ENCODE assay signal across 9 mouse cellular contexts in the genomic region with DNA sequence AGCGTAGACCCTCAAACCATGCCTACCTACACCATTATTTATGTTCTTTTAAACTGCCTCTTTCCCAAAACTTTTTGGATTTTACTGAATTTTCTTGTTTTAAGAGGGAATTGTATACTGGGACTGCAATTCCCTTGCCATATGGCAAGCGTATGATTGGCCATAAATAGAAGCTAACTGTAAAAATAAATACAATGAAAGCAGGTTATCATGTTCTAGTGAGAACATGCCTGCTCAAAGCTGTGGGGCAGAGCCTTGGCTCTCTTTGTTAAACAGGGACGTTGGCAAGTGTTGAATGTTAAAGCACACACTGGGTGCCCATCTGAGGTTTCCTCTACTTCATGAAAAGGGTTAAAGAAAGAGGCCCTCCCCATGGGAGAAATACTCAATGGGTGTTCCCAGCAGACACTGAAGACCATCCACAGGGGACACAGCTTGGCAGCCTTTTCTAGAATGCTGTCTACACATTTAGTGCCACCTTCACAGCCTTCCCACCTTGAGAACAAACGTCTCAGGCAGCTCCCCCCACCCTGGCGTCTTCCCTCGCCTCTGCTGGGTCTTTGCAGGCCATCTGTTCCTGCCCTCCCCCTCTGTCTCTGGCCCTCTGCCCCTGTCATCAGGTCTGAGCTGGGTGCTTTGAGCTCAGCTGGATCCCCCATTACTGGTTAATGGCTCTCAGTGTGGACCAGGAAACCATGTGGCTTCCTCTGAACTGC.
A peak's percentile ranks its signal among the peaks of the same experiment; 100 is the strongest.
DNase-seq lines count a peak whose midpoint lies in the region; ATAC-seq lines count a peak whose summit lies in the region.
"Had no signal": no experiment of that assay in that cellular context is flagged by ENCODE, and none has a peak within 500 bp of the region (broad histone marks: within the 10 kb centered on the region; RNA-seq: fewer than 3 reads in every experiment).

No protein-coding gene starts in this region.

- no peak overlapping the region for H3K4me2 ChIP-seq in hindbrain, embryonic 11.5 days (replicated peaks; ENCODE audit: low read depth, low read length)

- WGBS in hindbrain, embryonic 11.5 days, result 30% methylated on average over 6 of the region's 6 CpGs

- H3K4me1 ChIP-seq in hindbrain, embryonic 11.5 days (replicated peaks; ENCODE audit: control insufficient read depth, insufficient read depth, low read length), result peaks cover 12% of the 10 kb centered on the region

- peak; percentile 66; the same call in 1 of the 2 replicates for ATAC-seq in hindbrain, embryonic 11.5 days (ENCODE audit: low FRiP score)

- no peaks in the 10 kb centered on the region for H3K9me3 ChIP-seq in hindbrain, embryonic 11.5 days (ENCODE audit: control insufficient read depth, low read length)

- H3K4me3 ChIP-seq in hindbrain, embryonic 11.5 days (ENCODE audit: low read depth, low read length), result no peak overlapping the region

- no peak overlapping the region for H3K9ac ChIP-seq in hindbrain, embryonic 11.5 days (ENCODE audit: low read depth, low read length)

- peak; percentile 15 for DNase-seq in cerebellum, adult 9-10 months
- no peak for DNase-seq in cerebellum, adult 8-10 months
- DNase-seq in cerebellum, postnatal 14 days, result peak; percentile 47 to 72
- DNase-seq in hindbrain, embryonic 11.5 days (ENCODE audit: low spot score), result peak; percentile 37
- peak; percentile 73 for DNase-seq in mesoderm, embryonic 11.5 days (ENCODE audit: low read depth, low spot score)
- DNase-seq in B cell, adult 2 months, result no peak
- DNase-seq in thymus, postnatal 25 days, result no peak
- DNase-seq in adrenal gland, adult (ENCODE audit: inconsistent age in 2 of 2, low spot score in 1 of 2), result no peak
- DNase-seq: lung, postnatal 14 days had no signal

- no peaks in the 10 kb centered on the region for H3K27me3 ChIP-seq in hindbrain, embryonic 11.5 days (ENCODE audit: control insufficient read depth, insufficient read depth, low read length)

- H3K27ac ChIP-seq in hindbrain, embryonic 11.5 days (ENCODE audit: low read depth, low read length), result peak overlapping the region; percentile 43; the same call in 1 of the 2 replicates

- no peaks in the 10 kb centered on the region for H3K36me3 ChIP-seq in hindbrain, embryonic 11.5 days (ENCODE audit: control insufficient read depth, insufficient read depth, low read length)

Comparison
In these comparisons a context has a peak if more than half of its experiments do, and no peak if none do; other contexts are left out.
1. DNase-seq: peak in cerebellum, adult 9-10 months (single experiment), cerebellum, postnatal 14 days (2 of 2), hindbrain, embryonic 11.5 days (single experiment) and mesoderm, embryonic 11.5 days (single experiment); none in cerebellum, adult 8-10 months (single experiment), B cell, adult 2 months (0 of 2), thymus, postnatal 25 days (single experiment) and adrenal gland, adult (0 of 2).